Mouse (Mus musculus) heart, embryonic 11.5 days (tissue): ENCODE results near the gene Mroh2a. TPM values are rescaled to one million over a fixed set of nuclear protein-coding genes. Genes with fewer than 3 reads are reported as not detected.

Experiments
- ATAC-seq: fragments of 200-750 bp; cut with Nextera tagmentation; replicated peaks from 2 replicates; pipeline ENCODE4 v1.8.0; 2017; ENCODE audit warnings: moderate library complexity; ENCODE audit not compliant: insufficient number of reproducible peaks, low FRiP score, low TSS enrichment
- H3K27ac ChIP-seq: fragments of 300-500 bp; sonication (generic); 2 replicates; pipeline ENCODE4 v1.5.1; 2014; ENCODE audit warnings: mild to moderate bottlenecking, low read depth, low read length
- H3K27me3 ChIP-seq: fragments of 300-500 bp; sonication (generic); 2 replicates; pipeline ENCODE4 v1.6.1; 2014; ENCODE audit warnings: mild to moderate bottlenecking, low read length, mixed read lengths; ENCODE audit not compliant: control insufficient read depth, insufficient read depth
- H3K36me3 ChIP-seq: fragments of 300-500 bp; sonication (generic); 2 replicates; pipeline ENCODE4 v1.6.1; 2014; ENCODE audit warnings: mild to moderate bottlenecking, low read length, moderate library complexity, mixed read lengths; ENCODE audit not compliant: control insufficient read depth, insufficient read depth
- H3K4me1 ChIP-seq: fragments of 300-500 bp; sonication (generic); 2 replicates; pipeline ENCODE4 v1.6.1; 2014; ENCODE audit warnings: low read length; ENCODE audit not compliant: control insufficient read depth, insufficient read depth
- H3K4me2 ChIP-seq: fragments of 300-500 bp; sonication (generic); 2 replicates; pipeline ENCODE4 v1.6.1; 2014; ENCODE audit warnings: mild to moderate bottlenecking, moderate library complexity
- H3K4me3 ChIP-seq: fragments of 300-500 bp; sonication (generic); 2 replicates; pipeline ENCODE4 v1.5.1; 2014; ENCODE audit warnings: low read depth, low read length
- H3K9ac ChIP-seq: fragments of 300-500 bp; sonication (generic); 2 replicates; pipeline ENCODE4 v1.6.1; 2014; ENCODE audit warnings: mild to moderate bottlenecking, low read depth, low read length, moderate library complexity
- H3K9me3 ChIP-seq: fragments of 300-500 bp; sonication (generic); replicated peaks from 2 replicates; pipeline ENCODE4 v1.6.1; 2016; ENCODE audit warnings: low read length; ENCODE audit not compliant: control insufficient read depth
- WGBS: fragments of 180-500 bp; shearing (Covaris S2); extraction: QIAGEN DNeasy Blood & Tissue Kit; methylation state at CpG from one replicate; pipeline ENCODE4 v1.1.7; 2014; ENCODE audit not compliant: insufficient replicate concordance; 5-methylcytosine and 5-hydroxymethylcytosine counted together
- polyA plus RNA-seq: library from polyadenylated mRNA; unstranded; fragments of >200 nt; fragmentation: Nextera tagmentation; extraction: Ambion mirVana; gene quantifications from 2 replicates; pipeline ENCODE4 v1.2.1, GENCODE M21; 2014

Mroh2a gene
- polyA plus RNA-seq, 1 experiment from 2014 or later, result 1.1 TPM

GRCm38 (mm10) chr1:88260604-88261377, 34.0 kb downstream of the Mroh2a start:
- no peak for ATAC-seq
- H3K4me3 ChIP-seq, result no peak overlapping the region
- H3K4me2 ChIP-seq, result no peak overlapping the region
- H3K4me1 ChIP-seq, result peaks cover 21% of the 10 kb centered on the region
- H3K27ac ChIP-seq, result no peak overlapping the region
- H3K9me3 ChIP-seq, result peaks cover 37% of the 10 kb centered on the region
- no peaks in the 10 kb centered on the region for H3K27me3 ChIP-seq
- H3K36me3 ChIP-seq, result peaks cover 55% of the 10 kb centered on the region
- no peak overlapping the region for H3K9ac ChIP-seq
- 80% methylated on average over 10 of the region's 10 CpGs for WGBS

- H3K4me2 ChIP-seq, result no peak overlapping the region
Measured at GRCm38 (mm10) chr1:88261706-88262105, 34.9 kb downstream of the Mroh2a start.

GRCm38 (mm10) chr1:88262255-88262654, 35.5 kb downstream of the Mroh2a start:
- H3K9me3 ChIP-seq, result peaks cover 22% of the 10 kb centered on the region
- H3K9ac ChIP-seq, result no peak overlapping the region
- no peaks in the 10 kb centered on the region for H3K27me3 ChIP-seq
- H3K4me3 ChIP-seq, result no peak overlapping the region
- H3K27ac ChIP-seq, result no peak overlapping the region
- peaks cover 21% of the 10 kb centered on the region for H3K4me1 ChIP-seq
- WGBS, result 85% methylated on average over 4 of the region's 4 CpGs
- H3K4me2 ChIP-seq, result no peak overlapping the region
- ATAC-seq, result no peak; the same call in 1 of the 2 replicates
- H3K36me3 ChIP-seq, result peaks cover 70% of the 10 kb centered on the region

More at GRCm38 (mm10) chr1:88261706-88262105, 34.9 kb downstream of the Mroh2a start:
- Histone ChIP-seq H3K27me3 (no peaks in the 10 kb centered on the region), H3K9ac (no peak overlapping the region), H3K27ac (no peak overlapping the region), H3K9me3 (peaks cover 28% of the 10 kb centered on the region), H3K36me3 (peaks cover 64% of the 10 kb centered on the region), H3K4me3 (no peak overlapping the region), H3K4me1 (peaks cover 21% of the 10 kb centered on the region)
- ATAC-seq, result no peak
- WGBS, result 82% methylated on average over 7 of the region's 7 CpGs

GRCm38 (mm10) chr1:88262961-88263360, 36.2 kb downstream of the Mroh2a start:
- WGBS, result 75% methylated on average over 6 of the region's 6 CpGs
- Histone ChIP-seq H3K9me3 (peaks cover 15% of the 10 kb centered on the region), H3K27me3 (no peaks in the 10 kb centered on the region), H3K36me3 (peaks cover 77% of the 10 kb centered on the region), H3K9ac (no peak overlapping the region), H3K4me1 (peaks cover 21% of the 10 kb centered on the region), H3K4me3 (no peak overlapping the region), H3K4me2 (no peak overlapping the region), H3K27ac (no peak overlapping the region)
- no peak for ATAC-seq

- WGBS, result 90% methylated on average over 5 of the region's 5 CpGs
- no peak for ATAC-seq
Measured at GRCm38 (mm10) chr1:88263778-88264177, 37.0 kb downstream of the Mroh2a start.

GRCm38 (mm10) chr1:88264237-88264868, 37.6 kb downstream of the Mroh2a start:
- H3K4me3 ChIP-seq, result no peak overlapping the region
- no peaks in the 10 kb centered on the region for H3K27me3 ChIP-seq
- H3K9me3 ChIP-seq, result peaks cover 14% of the 10 kb centered on the region; the same call in 1 of the 2 replicates
- H3K4me2 ChIP-seq, result no peak overlapping the region
- ATAC-seq, result no peak
- peaks cover 90% of the 10 kb centered on the region for H3K36me3 ChIP-seq
- H3K9ac ChIP-seq, result no peak overlapping the region
- no peak overlapping the region for H3K27ac ChIP-seq
- 78% methylated on average over 7 of the region's 7 CpGs for WGBS
- H3K4me1 ChIP-seq, result peaks cover 18% of the 10 kb centered on the region

More at GRCm38 (mm10) chr1:88263778-88264177, 37.0 kb downstream of the Mroh2a start:
- Histone ChIP-seq H3K9me3 (peaks cover 14% of the 10 kb centered on the region; the same call in 1 of the 2 replicates), H3K9ac (no peak overlapping the region), H3K27me3 (no peaks in the 10 kb centered on the region), H3K36me3 (peaks cover 85% of the 10 kb centered on the region), H3K4me3 (no peak overlapping the region), H3K27ac (no peak overlapping the region), H3K4me2 (no peak overlapping the region), H3K4me1 (peaks cover 21% of the 10 kb centered on the region)

- Histone ChIP-seq H3K36me3 (peaks cover 96% of the 10 kb centered on the region), H3K9ac (no peak overlapping the region), H3K27ac (no peak overlapping the region), H3K4me3 (no peak overlapping the region), H3K4me1 (peaks cover 16% of the 10 kb centered on the region), H3K9me3 (peaks cover 14% of the 10 kb centered on the region; the same call in 1 of the 2 replicates), H3K4me2 (no peak overlapping the region), H3K27me3 (no peaks in the 10 kb centered on the region)
- no peak for ATAC-seq
- 72% methylated on average over 4 of the region's 4 CpGs for WGBS
Measured at GRCm38 (mm10) chr1:88264869-88265240, 38.1 kb downstream of the Mroh2a start.

GRCm38 (mm10) chr1:88266123-88266522, 39.3 kb downstream of the Mroh2a start:
- Histone ChIP-seq H3K4me3 (no peak overlapping the region), H3K4me2 (no peak overlapping the region), H3K4me1 (peaks cover 16% of the 10 kb centered on the region), H3K9me3 (peaks cover 10% of the 10 kb centered on the region; the same call in 1 of the 2 replicates), H3K36me3 (peaks cover 89% of the 10 kb centered on the region), H3K9ac (no peak overlapping the region), H3K27me3 (no peaks in the 10 kb centered on the region), H3K27ac (no peak overlapping the region)
- WGBS, result 89% methylated on average over 13 of the region's 13 CpGs
- no peak for ATAC-seq
